Mouse (Mus musculus): ENCODE results near the gene Ppm1l.

- TF ChIP-seq CTCF (IDR thresholded peaks at IDR 0.05; ENCODE audit: low read depth) (no peak), EP300 (optimal IDR thresholded peaks at IDR 0.05) (no peak)
Observed at GRCm38 (mm10) chr3:69468280-69469008, 151.8 kb downstream of the Ppm1l start.

Data from stomach, postnatal 0 days (tissue).